Mouse (Mus musculus) testis, adult 2 months (tissue): ENCODE results near the gene Mmrn1.

Source experiments
- CTCF ChIP-seq: fragments of 200-500 bp; IDR thresholded peaks from 2 replicates; pipeline ENCODE4 v1.5.1; 2012; ENCODE audit warnings: low read depth, mild to moderate bottlenecking, inconsistent platforms, low read length, moderate library complexity; ENCODE audit not compliant: control insufficient read depth, insufficient read depth, insufficient replicate concordance
- POLR2A ChIP-seq: fragments of 200-500 bp; IDR thresholded peaks from 2 replicates; pipeline ENCODE4 v1.6.1; 2012; ENCODE audit warnings: low read depth, mild to moderate bottlenecking, inconsistent platforms, low read length, moderate library complexity; ENCODE audit not compliant: control insufficient read depth

- TF ChIP-seq POLR2A (no peak), CTCF (no peak)
Measured at GRCm38 (mm10) chr6:60934835-60935234, 10.1 kb downstream of the Mmrn1 start.
